Mouse (Mus musculus): ENCODE data around the gene Gm49333. TPM values are rescaled to one million over a fixed set of nuclear protein-coding genes. Genes with fewer than 3 reads are reported as not detected.
"Not testable (repeated sequence)": the region's sequence is repeated elsewhere in the genome, so short reads cannot be mapped to it uniquely, and the experiment has no call there.

Gene Gm49333
- polyA plus RNA-seq, 1 experiment from 2014 or later = not detected

GRCm38 (mm10) chr16:20651076-20651946 is 39.9 kb downstream of the Gm49333 start, which contains the start of gene Psmd2:
Psmd2 (plus strand) TSS chr16:20651652.
- peak; percentile 97 for ATAC-seq (ENCODE audit: low FRiP score)
- peak; percentile 97 for DNase-seq (ENCODE audit: low spot score)
- H3K27me3 ChIP-seq (ENCODE audit: control insufficient read depth, insufficient read depth, low read length) = no peaks in the 10 kb centered on the region
- H3K27ac ChIP-seq = peak within 1 kb of the TSS; percentile 87
- WGBS = 3% methylated on average over 46 of the region's 46 CpGs
- H3K9me3 ChIP-seq (ENCODE audit: control insufficient read depth, low read length) = no peaks in the 10 kb centered on the region
- peak within 1 kb of the TSS; percentile 87 for H3K4me2 ChIP-seq (replicated peaks)
- peaks cover 19% of the 10 kb centered on the region for H3K4me1 ChIP-seq (replicated peaks; ENCODE audit: control insufficient read depth, insufficient read depth, low read length)
- H3K9ac ChIP-seq = peak within 1 kb of the TSS; percentile 93
- H3K4me3 ChIP-seq (replicated peaks; ENCODE audit: low read length) = peak within 1 kb of the TSS; percentile 90
- peaks cover 32% of the 10 kb centered on the region for H3K36me3 ChIP-seq (replicated peaks; ENCODE audit: control insufficient read depth, insufficient read depth)

- H3K9me3 ChIP-seq (ENCODE audit: control insufficient read depth, low read length) = no peaks in the 10 kb centered on the region
- H3K27ac ChIP-seq = peak overlapping the region; percentile 76
- peak overlapping the region; percentile 93 for H3K9ac ChIP-seq
- ATAC-seq (ENCODE audit: low FRiP score) (no peak; the same call in 1 of the 2 replicates), DNase-seq (ENCODE audit: low spot score) (no peak)
- H3K36me3 ChIP-seq (replicated peaks; ENCODE audit: control insufficient read depth, insufficient read depth) = peaks cover 38% of the 10 kb centered on the region
- peak overlapping the region; percentile 87 for H3K4me2 ChIP-seq (replicated peaks)
- H3K4me3 ChIP-seq (replicated peaks; ENCODE audit: low read length) = peak overlapping the region; percentile 90
- WGBS = 12% methylated on average over 12 of the region's 12 CpGs
- peaks cover 19% of the 10 kb centered on the region for H3K4me1 ChIP-seq (replicated peaks; ENCODE audit: control insufficient read depth, insufficient read depth, low read length)
- H3K27me3 ChIP-seq (ENCODE audit: control insufficient read depth, insufficient read depth, low read length) = no peaks in the 10 kb centered on the region
Observed at GRCm38 (mm10) chr16:20651947-20652310, 40.5 kb downstream of the Gm49333 start.

DNA sequence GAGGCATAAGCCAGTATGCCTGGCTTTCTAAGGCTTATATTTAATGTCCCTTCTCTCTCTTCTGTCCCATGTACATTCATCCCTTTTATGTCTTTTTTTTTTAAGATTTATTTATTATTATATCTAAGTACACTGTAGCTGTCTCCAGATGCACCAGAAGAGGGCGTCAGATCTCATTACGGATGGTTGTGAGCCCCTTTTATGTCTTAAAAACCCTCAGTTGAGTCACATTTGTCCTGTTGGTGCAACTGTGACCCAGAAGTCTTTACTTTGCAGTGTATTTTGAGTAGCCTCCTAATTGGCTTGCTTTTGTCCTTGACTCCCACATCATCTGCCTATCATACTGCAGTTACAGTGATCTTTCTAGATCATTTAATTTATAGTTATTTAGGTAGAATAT is 41.9 kb downstream of the Gm49333 start:
- Histone ChIP-seq H3K9ac (no peak overlapping the region; the same call in 1 of the 2 replicates), H3K36me3 (replicated peaks; ENCODE audit: control insufficient read depth, insufficient read depth) (peaks cover 52% of the 10 kb centered on the region), H3K27ac (no peak overlapping the region), H3K9me3 (ENCODE audit: control insufficient read depth, low read length) (no peaks in the 10 kb centered on the region), H3K4me2 (replicated peaks) (peak overlapping the region; percentile 87), H3K27me3 (ENCODE audit: control insufficient read depth, insufficient read depth, low read length) (no peaks in the 10 kb centered on the region), H3K4me1 (replicated peaks; ENCODE audit: control insufficient read depth, insufficient read depth, low read length) (peaks cover 19% of the 10 kb centered on the region), H3K4me3 (replicated peaks; ENCODE audit: low read length) (no peak overlapping the region)
- DNase-seq (ENCODE audit: low spot score) = no peak
- no peak for ATAC-seq (ENCODE audit: low FRiP score)
- WGBS = 49% methylated on average over 2 of the region's 2 CpGs

DNA sequence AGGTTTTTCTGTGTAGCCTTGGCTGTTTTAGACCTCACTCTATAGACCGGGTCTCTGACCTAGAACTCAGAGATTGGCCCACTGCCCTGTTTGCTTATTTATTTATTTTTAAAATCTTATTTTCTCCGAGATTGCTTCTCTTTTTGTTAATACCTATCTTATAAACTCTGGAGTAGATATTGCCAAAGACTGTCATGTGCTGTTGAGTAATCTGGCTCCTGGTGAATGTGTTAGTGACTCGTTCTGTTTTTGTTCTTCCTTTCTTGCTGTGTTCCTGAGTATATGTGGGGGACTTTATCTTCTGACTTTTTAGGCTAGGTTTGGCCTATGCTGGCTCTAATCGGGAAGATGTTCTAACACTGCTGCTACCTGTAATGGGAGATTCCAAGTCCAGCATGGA is 46.3 kb downstream of the Gm49333 start:
- DNase-seq (ENCODE audit: low spot score) = no peak
- WGBS = 92% methylated on average over 4 of the region's 4 CpGs
- Histone ChIP-seq H3K4me1 (replicated peaks; ENCODE audit: control insufficient read depth, insufficient read depth, low read length) (peaks cover 7% of the 10 kb centered on the region; the same call in 1 of the 2 replicates), H3K4me3 (replicated peaks; ENCODE audit: low read length) (no peak overlapping the region), H3K9ac (no peak overlapping the region), H3K9me3 (ENCODE audit: control insufficient read depth, low read length) (no peaks in the 10 kb centered on the region), H3K4me2 (replicated peaks) (no peak overlapping the region), H3K27ac (no peak overlapping the region), H3K27me3 (ENCODE audit: control insufficient read depth, insufficient read depth, low read length) (no peaks in the 10 kb centered on the region), H3K36me3 (replicated peaks; ENCODE audit: control insufficient read depth, insufficient read depth) (peaks cover 95% of the 10 kb centered on the region)
- ATAC-seq (ENCODE audit: low FRiP score) = no peak

DNA sequence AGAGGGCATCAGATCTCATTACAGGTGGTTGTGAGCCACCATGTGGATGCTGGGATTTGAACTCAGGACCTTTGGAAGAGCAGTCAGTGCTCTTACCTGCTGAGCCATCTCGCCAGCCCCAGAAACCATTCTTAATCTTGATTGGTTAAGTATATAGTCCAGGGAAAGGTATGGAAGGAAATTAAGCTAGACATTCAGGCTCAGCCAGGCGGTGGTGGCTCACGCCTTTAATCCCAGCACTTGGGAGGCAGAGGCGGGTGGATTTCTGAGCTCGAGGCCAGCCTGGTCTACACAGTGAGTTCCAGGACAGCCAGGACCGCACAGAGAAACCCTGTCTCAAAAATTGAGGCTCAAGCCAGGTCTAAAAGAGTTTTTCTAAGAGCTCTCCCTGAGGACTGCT is 56.6 kb downstream of the Gm49333 start, which contains the start of gene Eif4g1:
Gene Eif4g1, plus strand, starts transcription at position 301 of the 400 bp plus-strand sequence.
- H3K4me2 ChIP-seq (replicated peaks); H3K9me3 ChIP-seq (ENCODE audit: control insufficient read depth, low read length); H3K9ac ChIP-seq; H3K4me3 ChIP-seq (replicated peaks; ENCODE audit: low read length); H3K4me1 ChIP-seq (replicated peaks; ENCODE audit: control insufficient read depth, insufficient read depth, low read length); H3K27me3 ChIP-seq (ENCODE audit: control insufficient read depth, insufficient read depth, low read length); DNase-seq (ENCODE audit: low spot score); ATAC-seq (ENCODE audit: low FRiP score); H3K27ac ChIP-seq: not testable (repeated sequence)
- peaks cover 27% of the 10 kb centered on the region for H3K36me3 ChIP-seq (replicated peaks; ENCODE audit: control insufficient read depth, insufficient read depth)
- 98% methylated on average over 4 of the region's 6 CpGs for WGBS

- 91% methylated on average over 3 of the region's 3 CpGs for WGBS
- H3K9me3 ChIP-seq (ENCODE audit: control insufficient read depth, low read length) = no peaks in the 10 kb centered on the region
- H3K27ac ChIP-seq = no peak overlapping the region
- no peak overlapping the region for H3K4me3 ChIP-seq (replicated peaks; ENCODE audit: low read length)
- no peak overlapping the region for H3K4me2 ChIP-seq (replicated peaks)
- H3K27me3 ChIP-seq (ENCODE audit: control insufficient read depth, insufficient read depth, low read length) = no peaks in the 10 kb centered on the region
- H3K4me1 ChIP-seq (replicated peaks; ENCODE audit: control insufficient read depth, insufficient read depth, low read length) = peaks cover 18% of the 10 kb centered on the region
- H3K36me3 ChIP-seq (replicated peaks; ENCODE audit: control insufficient read depth, insufficient read depth) = peaks cover 14% of the 10 kb centered on the region
- ATAC-seq (ENCODE audit: low FRiP score) (no peak), DNase-seq (ENCODE audit: low spot score) (no peak)
- no peak overlapping the region for H3K9ac ChIP-seq
Observed at GRCm38 (mm10) chr16:20670291-20670690, 58.9 kb downstream of the Gm49333 start.

GRCm38 (mm10) chr16:20671886-20672285 is 60.5 kb downstream of the Gm49333 start:
- no peak for DNase-seq (ENCODE audit: low spot score)
- no peak for ATAC-seq (ENCODE audit: low FRiP score)
- WGBS = 27% methylated on average over 6 of the region's 6 CpGs

DNA sequence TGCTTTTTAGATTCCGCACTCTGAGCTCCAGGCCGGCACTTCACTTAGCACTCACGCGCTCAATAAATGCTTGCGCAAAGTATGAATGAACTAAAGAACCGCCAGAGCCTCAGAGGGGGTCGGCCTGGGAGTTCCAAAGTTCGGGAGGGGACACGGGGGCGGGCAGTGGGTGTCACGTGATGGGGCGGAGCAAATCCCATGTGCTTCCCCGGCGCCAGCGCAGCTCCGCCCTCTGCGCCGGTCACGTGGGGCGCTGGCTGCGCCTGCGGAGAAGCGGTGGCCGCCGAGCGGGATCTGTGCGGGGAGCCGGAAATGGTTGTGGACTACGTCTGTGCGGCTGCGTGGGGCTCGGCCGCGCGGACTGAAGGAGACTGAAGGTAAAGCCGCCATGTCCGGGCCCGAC is 61.1 kb downstream of the Gm49333 start:
- Histone ChIP-seq H3K9me3 (ENCODE audit: control insufficient read depth, low read length) (no peaks in the 10 kb centered on the region), H3K4me3 (replicated peaks; ENCODE audit: low read length) (peak overlapping the region; percentile 98), H3K27me3 (ENCODE audit: control insufficient read depth, insufficient read depth, low read length) (no peaks in the 10 kb centered on the region), H3K9ac (peak overlapping the region; percentile 95), H3K36me3 (replicated peaks; ENCODE audit: control insufficient read depth, insufficient read depth) (peaks cover 29% of the 10 kb centered on the region), H3K27ac (peak overlapping the region; percentile 86), H3K4me1 (replicated peaks; ENCODE audit: control insufficient read depth, insufficient read depth, low read length) (peaks cover 18% of the 10 kb centered on the region), H3K4me2 (replicated peaks) (peak overlapping the region; percentile 97)
- DNase-seq (ENCODE audit: low spot score) (peak; percentile 92), ATAC-seq (ENCODE audit: low FRiP score) (peak; percentile 97)
- WGBS = 1% methylated on average over 32 of the region's 38 CpGs

More at GRCm38 (mm10) chr16:20671886-20672285, 60.5 kb downstream of the Gm49333 start:
- Histone ChIP-seq H3K4me1 (replicated peaks; ENCODE audit: control insufficient read depth, insufficient read depth, low read length) (peaks cover 18% of the 10 kb centered on the region), H3K27ac (no peak overlapping the region; the same call in 1 of the 2 replicates), H3K9me3 (ENCODE audit: control insufficient read depth, low read length) (no peaks in the 10 kb centered on the region), H3K4me2 (replicated peaks) (peak overlapping the region; percentile 97), H3K4me3 (replicated peaks; ENCODE audit: low read length) (peak overlapping the region; percentile 98; the same call in 1 of the 2 replicates), H3K27me3 (ENCODE audit: control insufficient read depth, insufficient read depth, low read length) (no peaks in the 10 kb centered on the region), H3K36me3 (replicated peaks; ENCODE audit: control insufficient read depth, insufficient read depth) (peaks cover 23% of the 10 kb centered on the region), H3K9ac (peak overlapping the region; percentile 6; the same call in 1 of the 2 replicates)

GRCm38 (mm10) chr16:20672965-20673705 is 61.7 kb downstream of the Gm49333 start:
- Histone ChIP-seq H3K9ac (peak overlapping the region; percentile 95), H3K27me3 (ENCODE audit: control insufficient read depth, insufficient read depth, low read length) (no peaks in the 10 kb centered on the region), H3K4me2 (replicated peaks) (peak overlapping the region; percentile 97), H3K36me3 (replicated peaks; ENCODE audit: control insufficient read depth, insufficient read depth) (peaks cover 35% of the 10 kb centered on the region), H3K27ac (peak overlapping the region; percentile 86), H3K4me1 (replicated peaks; ENCODE audit: control insufficient read depth, insufficient read depth, low read length) (peaks cover 18% of the 10 kb centered on the region), H3K4me3 (replicated peaks; ENCODE audit: low read length) (peak overlapping the region; percentile 98), H3K9me3 (ENCODE audit: control insufficient read depth, low read length) (no peaks in the 10 kb centered on the region)
- peak; percentile 87 for ATAC-seq (ENCODE audit: low FRiP score)
- under 1% methylated on average over 47 of the region's 78 CpGs for WGBS
- DNase-seq (ENCODE audit: low spot score) = no peak

Measured in hindbrain, embryonic 14.5 days (tissue).